Mouse (Mus musculus) gastrocnemius, postnatal 4 days (tissue): ENCODE data around the gene Ogfod3. TPM values are rescaled to one million over a fixed set of nuclear protein-coding genes. Genes with fewer than 3 reads are reported as not detected.

Experiments used
- DNase-seq, 2 experiments: peaks; one replicate each; pipeline ENCODE4 v3.0.0; 2021 to 2022; ENCODE audit warnings: low spot score in 2 of 2, mixed read lengths in 2 of 2
- total RNA-seq, 2 experiments: library from RNA; stranded (reverse); gene quantifications; 2 replicates each; pipeline ENCODE4 v1.2.3; 2021

Gene Ogfod3
- total RNA-seq, 2 experiments from 2014 or later, result 14.6 to 14.7 TPM

DNA sequence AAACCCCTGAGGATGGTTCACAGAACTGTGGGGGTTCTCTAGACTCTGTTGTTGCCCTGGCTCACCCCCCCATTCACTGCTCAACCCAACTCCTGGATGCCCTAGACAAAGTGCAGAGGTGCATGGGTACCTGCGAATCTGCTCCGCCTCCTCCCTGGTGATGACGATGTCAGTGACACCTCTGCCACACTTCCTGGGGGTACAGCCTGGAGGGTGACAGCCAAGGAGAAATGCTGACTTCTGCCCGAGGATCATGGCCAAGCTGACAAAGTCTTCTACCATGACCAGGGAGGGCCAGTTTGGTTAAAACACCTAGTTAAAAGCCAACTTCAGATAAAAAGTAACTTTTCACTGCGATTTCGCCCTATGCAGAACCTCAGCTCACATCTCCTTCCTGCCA, 3.7 kb downstream of the Ogfod3 start:
- DNase-seq, result no peak

DNA sequence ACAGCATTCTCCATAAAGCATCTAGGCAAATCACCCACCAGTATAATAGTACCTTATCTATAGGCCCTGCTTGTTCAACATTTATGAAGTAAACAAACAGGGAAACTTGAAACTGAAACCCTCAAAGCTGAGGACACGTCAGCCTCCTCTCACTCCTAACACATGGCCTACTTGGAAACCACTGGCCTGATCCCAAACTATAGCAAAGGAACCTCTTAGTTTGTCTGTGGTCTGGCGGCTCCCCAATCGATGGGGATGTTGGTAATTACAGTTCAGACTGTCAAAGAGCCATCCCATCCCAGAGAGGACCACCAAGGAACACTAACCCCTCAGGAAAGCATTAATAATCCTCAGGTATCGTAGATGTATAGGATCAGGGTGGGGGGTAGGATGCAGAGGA, 4.7 kb downstream of the Ogfod3 start:
- DNase-seq, result no peak

DNA sequence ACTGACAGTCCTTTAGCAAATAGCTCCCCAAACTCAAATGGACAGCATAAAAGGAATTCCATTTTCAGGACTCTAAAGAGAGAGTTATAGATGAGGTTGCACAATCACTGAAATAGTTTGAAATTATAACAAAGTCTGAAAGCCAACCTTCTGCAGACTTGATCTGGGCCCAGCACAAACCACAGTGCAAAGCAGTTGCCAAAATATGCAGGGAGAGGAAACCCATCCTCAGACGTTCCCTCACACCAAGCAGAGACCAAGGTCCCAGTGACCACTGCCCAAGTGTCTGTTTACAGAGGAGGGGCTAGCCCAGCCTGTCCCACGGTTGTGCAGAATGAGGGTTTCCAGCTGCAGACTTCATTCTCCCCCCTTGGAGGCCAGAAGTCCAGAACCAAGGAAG, 5.9 kb downstream of the Ogfod3 start:
- DNase-seq, result no peak

DNA sequence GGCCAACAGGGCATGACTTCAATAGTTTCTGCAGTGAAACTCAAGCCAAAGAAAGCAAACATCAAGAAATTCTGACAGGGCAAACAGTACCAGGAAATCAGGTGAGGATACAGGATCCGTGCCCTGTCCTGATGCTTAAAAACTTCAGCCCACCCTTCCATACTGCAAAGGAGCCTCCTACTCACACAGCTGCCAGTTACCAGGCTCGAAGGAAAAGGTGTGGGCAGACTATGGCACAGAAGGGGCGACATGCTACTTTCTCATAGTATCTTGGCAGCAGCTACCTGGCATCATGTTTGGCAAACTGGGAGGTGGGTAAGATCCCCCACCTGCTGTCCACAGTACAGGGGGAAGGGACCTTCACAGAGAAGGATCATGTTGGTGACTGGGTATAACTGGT, 11.1 kb downstream of the Ogfod3 start:
- DNase-seq, result no peak

DNA sequence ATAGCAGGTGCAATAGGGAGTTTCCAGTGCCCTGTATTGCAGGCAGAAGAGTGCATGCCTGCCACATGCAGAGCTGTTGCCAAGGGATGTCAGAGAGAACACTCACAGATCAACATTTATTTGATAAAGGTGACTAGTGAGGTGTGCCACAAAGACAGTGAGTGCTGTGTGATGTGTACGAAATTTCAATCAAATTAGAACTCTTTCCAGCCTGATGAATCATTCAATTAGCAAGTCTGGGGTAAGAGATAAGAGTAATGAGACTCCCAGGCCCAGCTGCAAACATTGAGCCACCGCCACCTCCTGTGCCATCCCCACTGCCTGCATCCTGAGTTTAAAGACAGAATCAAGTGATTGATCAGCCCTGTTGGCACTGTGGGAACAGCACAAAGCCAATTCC, 11.8 kb downstream of the Ogfod3 start:
- no peak for DNase-seq

DNA sequence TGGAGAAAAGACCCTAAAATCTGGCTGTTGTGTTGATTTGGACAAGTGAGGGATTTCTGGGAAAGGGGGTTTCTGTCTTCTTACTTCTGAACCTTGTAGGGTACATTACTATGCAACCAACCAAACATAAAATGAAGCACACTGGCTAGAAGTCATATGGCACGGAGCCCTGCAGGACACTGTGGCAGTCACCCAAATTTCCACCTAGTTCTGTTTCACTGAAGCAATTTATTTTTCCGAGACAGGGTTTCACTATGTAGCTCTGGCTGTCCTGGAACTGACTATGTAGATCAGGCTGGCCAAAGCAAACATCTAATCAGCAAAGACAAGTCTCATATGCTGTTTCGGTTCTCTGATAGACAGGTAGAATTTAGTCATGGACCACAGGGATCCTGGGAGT, 14.8 kb downstream of the Ogfod3 start:
- DNase-seq, result no peak

DNA sequence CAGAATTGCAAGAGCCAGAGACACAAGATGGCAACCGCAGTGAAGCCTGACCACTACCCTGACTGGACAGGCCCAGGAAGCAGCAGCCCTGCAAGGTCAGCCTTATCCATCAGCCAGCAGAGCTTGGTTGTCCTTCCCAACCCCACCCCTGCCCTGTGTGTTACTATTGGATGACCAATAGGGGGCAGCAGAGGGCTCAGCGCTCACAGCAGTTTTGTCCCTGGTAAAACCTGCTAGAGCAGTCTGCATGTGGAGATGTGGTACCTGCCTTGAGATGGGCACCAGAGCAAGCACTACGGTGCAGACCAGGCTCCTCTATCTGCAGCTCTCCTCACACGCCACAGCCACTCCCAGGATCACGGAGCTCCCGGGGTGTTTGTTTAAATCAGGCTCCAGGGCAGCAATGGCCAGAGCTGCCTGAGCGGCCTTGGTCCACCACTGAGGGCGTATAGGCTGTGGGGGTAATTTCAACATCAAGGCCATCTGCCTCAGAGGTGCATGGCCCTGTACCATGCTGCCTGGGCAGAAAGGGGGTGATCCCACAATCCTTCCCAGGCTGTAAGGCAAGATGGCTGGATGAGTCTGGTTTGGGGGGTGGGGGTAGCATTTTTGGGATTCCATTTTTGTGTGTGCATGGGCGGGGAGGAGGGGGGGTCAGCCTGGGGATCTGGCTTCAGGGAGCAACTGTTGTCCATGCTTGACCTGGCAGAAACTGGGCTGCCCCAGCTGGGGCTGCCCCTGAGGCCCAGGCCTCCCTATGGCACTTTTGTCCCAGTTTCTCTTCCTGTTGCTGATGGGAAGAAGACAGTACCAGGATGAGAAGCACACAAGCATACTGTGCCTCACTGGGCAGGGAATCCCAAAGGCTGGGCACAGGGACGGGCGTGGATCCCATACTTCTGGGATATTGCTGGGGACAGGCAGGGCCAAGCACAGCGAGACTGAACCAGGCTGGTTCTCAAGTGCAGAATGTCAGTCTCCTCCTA, 27.9 kb downstream of the Ogfod3 start:
- DNase-seq, result peak in 1 of 2 experiments; percentile 53

DNA sequence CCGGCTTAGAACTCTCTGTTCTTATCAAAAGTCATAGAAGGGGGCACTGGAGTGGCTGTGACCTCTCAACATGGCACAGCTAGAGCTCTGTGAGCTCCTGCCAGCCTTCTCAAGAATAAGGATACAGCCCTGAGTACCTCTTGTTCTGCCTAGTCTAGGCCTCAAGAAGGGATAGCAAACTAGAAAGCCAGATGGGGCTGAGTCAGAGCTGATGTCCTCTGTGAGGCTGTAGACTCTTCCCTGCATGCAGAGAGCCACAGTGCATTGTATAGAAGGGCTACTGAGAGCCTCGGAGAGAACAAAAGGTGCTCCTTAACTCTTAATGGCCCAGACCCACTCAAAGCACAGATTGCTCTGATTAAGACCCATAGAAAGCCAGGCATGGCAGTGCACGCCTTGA, 30.3 kb downstream of the Ogfod3 start:
- DNase-seq, result no peak

DNA sequence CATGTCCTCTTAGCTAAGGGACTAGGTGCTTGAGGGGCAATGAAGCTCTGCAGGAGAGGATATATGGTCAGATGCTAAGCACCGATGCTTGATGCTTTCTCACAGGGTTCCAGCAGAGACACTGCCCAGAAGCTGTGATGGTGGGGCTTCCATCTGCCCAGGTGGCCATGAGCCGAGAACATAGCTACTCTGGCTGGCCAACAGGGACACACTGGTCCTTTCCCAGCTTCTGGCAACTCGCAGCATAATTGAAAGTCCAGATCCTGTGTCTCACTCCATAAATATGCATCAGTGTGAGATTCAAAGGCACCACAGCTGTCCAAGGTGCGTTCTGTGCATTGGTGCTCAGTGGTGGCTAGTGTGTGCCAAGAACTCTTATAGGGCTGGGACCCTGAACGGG, 31.3 kb downstream of the Ogfod3 start:
- peak in 1 of 2 experiments; percentile 27 for DNase-seq

DNA sequence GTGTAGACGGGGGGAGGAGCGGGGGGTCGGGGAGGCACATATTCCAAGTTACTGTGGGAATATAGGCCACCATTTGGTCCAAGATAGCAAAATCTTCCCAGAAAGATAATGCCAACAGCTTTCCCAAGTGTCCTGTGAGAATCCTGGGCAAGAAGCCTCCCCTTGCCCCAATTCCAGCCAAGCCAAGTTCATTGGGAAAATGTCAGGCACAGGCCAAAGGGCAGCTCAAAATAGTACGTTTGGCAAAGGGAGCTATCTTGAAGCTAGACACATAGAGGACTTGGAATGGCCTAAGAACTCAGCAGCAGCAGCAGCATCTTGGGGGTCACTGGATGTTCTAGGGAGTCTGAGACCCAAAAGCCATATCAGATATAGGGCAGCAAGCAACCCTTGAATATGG, 40.8 kb downstream of the Ogfod3 start:
- DNase-seq, result no peak

DNA sequence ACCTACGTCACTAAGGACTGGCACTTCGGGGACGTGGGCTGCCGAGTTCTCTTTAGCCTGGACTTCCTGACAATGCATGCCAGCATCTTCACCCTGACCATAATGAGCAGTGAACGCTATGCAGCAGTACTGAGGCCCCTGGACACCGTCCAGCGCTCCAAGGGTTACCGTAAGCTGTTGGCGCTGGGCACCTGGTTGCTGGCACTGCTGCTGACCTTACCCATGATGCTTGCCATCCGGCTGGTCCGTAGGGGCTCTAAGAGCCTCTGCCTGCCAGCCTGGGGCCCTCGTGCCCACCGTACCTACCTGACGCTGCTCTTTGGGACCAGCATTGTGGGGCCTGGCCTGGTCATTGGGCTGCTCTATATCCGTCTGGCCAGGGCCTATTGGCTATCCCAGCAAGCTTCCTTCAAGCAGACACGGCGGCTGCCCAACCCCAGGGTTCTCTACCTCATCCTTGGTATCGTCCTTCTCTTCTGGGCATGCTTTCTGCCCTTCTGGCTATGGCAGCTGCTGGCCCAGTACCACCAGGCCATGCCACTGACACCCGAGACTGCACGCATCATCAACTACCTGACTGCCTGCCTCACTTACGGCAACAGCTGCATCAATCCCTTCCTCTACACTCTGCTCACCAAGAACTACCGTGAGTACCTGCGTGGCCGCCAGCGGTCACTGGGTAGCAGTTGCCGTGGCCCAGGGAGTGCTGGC, 43.7 kb downstream of the Ogfod3 start:
- no peak for DNase-seq

DNA sequence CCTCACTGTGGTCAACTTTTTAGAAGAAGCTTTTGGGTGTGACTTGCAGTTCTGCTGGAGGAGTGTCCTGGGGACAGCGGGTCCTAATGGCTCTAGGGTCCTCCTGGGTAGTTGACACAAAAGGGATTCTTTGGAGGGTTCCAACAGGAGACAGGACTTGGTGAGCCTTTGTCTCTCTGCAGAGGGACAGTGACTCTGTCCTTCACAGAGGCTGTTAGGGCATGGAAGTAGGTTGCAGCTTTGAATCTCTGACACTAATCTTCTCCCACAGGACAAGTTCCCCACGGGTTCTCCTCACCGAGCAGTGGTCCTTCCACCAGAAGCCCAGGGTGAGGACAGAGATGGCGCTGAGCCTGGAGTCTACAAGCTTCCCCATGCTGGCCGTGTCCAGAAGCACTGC, 44.5 kb downstream of the Ogfod3 start, which contains the start of gene Uts2r:
Gene Uts2r, plus strand, starts transcription at position 301 of the 400 bp plus-strand sequence.
- no peak for DNase-seq

DNA sequence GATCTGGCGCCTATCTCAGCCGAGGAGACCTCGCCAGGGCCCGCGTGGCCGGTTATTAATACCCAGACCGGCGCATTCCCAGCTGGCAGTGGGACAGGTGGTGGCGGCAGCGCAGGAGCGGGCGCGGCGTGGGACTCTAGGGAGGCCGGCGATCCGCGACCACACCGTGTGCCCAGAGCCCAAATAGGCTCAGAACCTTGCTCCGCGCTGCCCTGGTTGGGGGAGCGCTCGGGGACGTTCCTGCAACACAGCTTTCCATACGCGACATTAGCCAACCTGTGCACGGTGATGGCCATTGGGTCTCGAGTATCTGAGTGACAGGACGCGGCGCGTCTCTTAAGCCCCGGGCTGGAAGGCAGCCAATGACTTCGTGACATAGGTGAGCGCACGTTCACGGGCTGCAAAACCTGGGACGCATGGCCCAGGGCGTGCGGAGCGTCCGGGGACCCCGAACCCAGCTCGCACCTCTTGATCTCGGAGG, 48.1 kb downstream of the Ogfod3 start:
- peak; percentile 55 to 70 for DNase-seq

DNA sequence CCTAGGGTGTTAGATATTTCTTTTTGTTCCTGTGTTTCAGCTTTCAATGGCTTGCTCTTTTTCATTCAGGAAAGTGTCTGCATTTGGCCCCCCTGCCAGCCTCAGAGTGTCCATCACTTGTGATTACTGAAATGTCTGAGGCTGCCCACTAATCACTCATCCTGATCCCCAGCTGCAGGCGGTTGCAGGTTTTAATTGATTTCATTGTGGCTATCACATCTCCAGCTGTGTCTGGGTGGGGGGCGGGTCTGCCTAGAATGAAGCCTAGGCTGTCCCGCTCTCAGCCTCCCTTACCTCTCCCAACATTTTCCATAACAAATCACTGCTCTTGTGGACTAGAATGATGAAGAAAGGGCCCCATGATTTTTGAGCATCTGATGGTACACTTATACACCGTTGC, 50.3 kb downstream of the Ogfod3 start:
- no peak for DNase-seq

DNA sequence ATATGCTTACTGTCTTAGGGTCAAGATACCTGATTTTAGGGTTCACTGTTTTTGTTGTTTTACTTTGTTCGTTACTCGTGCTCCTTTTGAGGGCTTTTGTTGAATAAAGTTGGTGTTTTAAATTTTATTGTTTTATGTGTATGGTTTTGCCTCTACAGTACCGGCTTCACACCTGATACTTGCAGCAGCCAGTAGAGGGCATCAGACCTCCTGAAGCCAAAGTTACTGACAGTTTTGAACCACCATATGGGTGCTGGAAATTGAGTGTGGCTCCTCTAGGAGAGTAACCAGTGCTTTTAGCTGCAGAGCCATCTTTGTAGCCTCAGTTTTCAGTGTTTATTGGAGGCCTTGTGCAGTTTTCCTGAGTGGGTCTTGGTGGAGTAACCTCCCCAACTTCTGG, 56.3 kb downstream of the Ogfod3 start:
- no peak for DNase-seq

DNA sequence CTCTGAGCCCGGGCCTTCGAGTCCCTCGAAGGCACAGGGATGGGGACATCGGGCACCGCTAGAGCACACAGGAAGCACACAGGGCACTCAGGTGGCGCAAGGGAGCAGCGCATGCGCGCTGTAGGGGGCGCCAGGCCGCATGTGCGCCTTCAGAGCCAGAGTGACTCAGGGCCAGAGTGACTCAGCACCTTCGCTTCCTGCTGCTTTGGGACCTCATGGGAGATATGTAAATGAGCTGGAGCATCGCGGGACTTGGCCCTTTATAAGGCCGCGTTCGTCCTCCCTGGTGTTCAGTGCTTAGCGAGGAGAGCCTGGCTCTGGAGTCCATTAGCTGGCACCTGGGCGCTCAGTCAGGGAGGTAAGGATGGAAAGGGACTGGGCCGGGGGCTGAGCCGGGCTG, 58.6 kb downstream of the Ogfod3 start, which contains the start of gene Tex19.1:
Gene Tex19.1, plus strand, starts transcription at position 279 of the 400 bp plus-strand sequence.
- no peak for DNase-seq

DNA sequence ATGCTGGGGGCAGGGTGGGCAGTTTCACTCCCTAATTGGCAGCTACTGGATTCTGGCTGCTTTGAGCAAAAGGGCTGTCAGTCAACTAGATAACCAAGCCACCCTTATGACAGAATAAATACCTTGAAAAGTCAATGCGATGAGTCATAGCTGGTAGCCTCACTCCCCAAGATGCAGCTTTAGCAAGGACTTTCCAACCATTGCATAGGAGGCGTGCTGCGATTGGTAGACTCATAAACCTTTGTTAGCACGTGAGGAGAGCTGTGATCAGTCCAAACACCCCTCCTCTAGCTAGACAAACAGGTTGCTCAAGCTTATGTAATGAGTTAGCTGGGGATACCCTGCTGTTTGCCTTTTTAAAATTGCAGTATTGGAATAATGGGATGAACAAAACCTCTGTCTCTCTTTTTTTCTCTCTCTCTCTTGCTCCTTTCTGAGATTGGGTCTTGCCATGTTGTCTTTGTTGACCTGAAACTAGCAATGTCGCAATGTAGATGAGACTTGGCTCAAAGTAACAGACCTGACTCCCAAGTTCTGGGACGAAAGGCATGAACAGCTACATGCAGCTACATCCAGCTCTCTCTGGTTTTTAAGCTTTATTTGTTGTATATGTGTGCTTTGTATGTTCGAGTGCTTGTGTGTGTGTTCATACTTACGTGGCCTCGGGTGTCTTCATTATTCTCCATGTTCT, 61.0 kb downstream of the Ogfod3 start:
- DNase-seq, result no peak

DNA sequence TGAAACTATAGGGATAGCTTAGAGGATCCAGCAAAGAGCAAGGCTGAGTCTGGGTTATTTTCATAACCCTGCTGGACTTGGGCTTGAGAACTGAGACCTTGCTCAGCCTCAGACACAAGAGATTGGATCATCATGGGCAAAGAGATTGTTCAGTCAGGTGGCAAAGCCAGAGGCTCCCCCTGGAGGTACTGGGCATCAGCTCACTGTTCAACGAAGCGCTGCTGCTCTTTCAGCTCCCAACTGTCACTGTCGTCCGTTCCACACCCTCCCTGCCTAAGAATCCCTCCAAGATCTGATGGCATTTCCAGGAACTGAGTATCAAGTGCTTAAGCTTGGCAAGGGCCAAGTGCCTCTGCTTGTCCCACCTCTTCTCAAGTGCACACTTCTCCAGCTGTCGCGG, 65.8 kb downstream of the Ogfod3 start:
- DNase-seq, result no peak

DNA sequence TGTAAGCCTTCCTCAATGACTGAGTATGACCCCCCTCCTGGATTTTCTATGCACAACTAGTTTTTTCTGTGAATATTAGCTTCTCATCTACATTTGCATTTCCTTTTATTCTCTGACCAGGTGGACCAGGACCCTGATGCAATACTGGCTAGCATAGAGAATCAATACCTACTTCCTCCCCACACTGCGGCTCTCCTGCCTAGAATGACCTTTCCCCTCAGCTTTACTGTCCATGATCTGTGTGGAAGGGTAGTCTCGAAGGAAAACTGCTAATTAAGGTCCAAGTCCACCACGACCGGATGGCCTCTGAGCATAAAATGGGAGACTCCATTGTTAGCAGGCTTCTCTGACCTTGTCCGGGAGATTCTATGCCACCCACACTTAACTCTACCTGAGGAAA, 66.8 kb downstream of the Ogfod3 start:
- no peak for DNase-seq

DNA sequence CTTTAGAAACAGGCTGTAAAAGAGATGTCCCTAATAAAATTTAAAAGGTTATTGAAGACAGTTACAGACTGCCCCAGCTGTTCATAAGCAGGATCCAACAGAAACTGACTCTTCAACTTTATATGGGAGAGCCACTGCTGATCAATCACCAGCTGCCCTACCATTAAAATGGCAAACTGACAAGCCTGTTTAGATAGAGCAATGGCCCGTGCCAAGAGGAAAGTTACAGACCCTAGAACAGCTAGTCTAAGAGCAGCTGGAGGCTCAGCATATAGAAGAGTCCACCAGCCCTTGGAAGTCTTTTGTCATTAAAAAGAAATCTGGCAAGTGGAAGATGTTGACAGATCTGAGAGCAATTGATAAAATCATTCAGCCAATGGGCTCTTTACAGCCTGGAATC, 69.9 kb downstream of the Ogfod3 start:
- no peak for DNase-seq

DNA sequence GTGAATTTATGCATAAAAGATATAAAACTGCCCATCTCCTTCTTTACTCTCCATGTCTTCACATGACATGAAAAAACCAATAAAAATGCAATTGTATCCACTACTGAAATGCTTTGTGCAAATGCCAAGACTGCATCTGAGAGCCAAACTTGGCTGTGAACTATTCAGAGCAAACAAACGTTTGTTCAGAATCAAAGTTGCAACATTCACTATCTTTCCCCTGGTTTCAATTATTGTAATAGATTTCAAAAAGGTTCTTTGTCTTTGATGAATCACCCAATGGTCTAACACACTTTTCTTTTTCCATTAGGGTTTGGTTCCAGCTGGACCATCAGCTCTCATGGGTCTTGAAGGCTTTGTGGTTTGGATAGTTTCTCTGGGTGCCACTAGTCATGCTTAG, 74.9 kb downstream of the Ogfod3 start:
- no peak for DNase-seq
